Mouse (Mus musculus) embryonic facial prominence, embryonic 14.5 days (tissue): ENCODE data around the gene Rasl2-9. TPM values are rescaled to one million over a fixed set of nuclear protein-coding genes. Genes with fewer than 3 reads are reported as not detected.

ENCODE experiments used
- ATAC-seq: fragments of 200-750 bp; cut with Nextera tagmentation; 2 replicates; pipeline ENCODE4 v1.8.0; 2017; ENCODE audit warnings: low read depth, moderate number of reproducible peaks, moderate TSS enrichment
- DNase-seq: peaks from one replicate; pipeline ENCODE4 v3.0.0-alpha.2; 2015; ENCODE audit warnings: low spot score
- H3K27ac ChIP-seq: fragments of 300-500 bp; sonication (generic); replicated peaks from 2 replicates; pipeline ENCODE4 v1.5.1; 2014; ENCODE audit warnings: low read depth, mild to moderate bottlenecking, low read length, moderate library complexity
- H3K27me3 ChIP-seq: fragments of 300-500 bp; sonication (generic); replicated peaks from 2 replicates; pipeline ENCODE4 v1.6.1; 2014; ENCODE audit warnings: low read length; ENCODE audit not compliant: control insufficient read depth, insufficient read depth
- H3K36me3 ChIP-seq: fragments of 300-500 bp; sonication (generic); 2 replicates; pipeline ENCODE4 v1.6.1; 2014; ENCODE audit warnings: low read length, mixed read lengths; ENCODE audit not compliant: control insufficient read depth, insufficient read depth
- H3K4me1 ChIP-seq: fragments of 300-500 bp; sonication (generic); 2 replicates; pipeline ENCODE4 v1.6.1; 2014; ENCODE audit warnings: antibody characterized with exemption, low read length; ENCODE audit not compliant: control insufficient read depth, insufficient read depth
- H3K4me2 ChIP-seq: fragments of 300-500 bp; sonication (generic); 2 replicates; pipeline ENCODE4 v1.6.1; 2014; ENCODE audit warnings: low read depth, mild to moderate bottlenecking, low read length, moderate library complexity, mixed read lengths
- H3K4me3 ChIP-seq: fragments of 300-500 bp; sonication (generic); 2 replicates; pipeline ENCODE4 v1.5.1; 2014; ENCODE audit warnings: low read depth, mild to moderate bottlenecking, low read length
- H3K9ac ChIP-seq: fragments of 300-500 bp; sonication (generic); 2 replicates; pipeline ENCODE4 v1.6.1; 2014; ENCODE audit warnings: low read depth, mild to moderate bottlenecking, low read length, moderate library complexity, mixed read lengths
- H3K9me3 ChIP-seq: fragments of 300-500 bp; sonication (generic); 2 replicates; pipeline ENCODE4 v1.6.1; 2016; ENCODE audit warnings: low read length; ENCODE audit not compliant: control insufficient read depth
- WGBS: fragments of 180-500 bp; shearing (Covaris S2); extraction: QIAGEN DNeasy Blood & Tissue Kit; methylation state at CpG from one replicate; pipeline ENCODE4 v1.1.7; 2014; 5-methylcytosine and 5-hydroxymethylcytosine counted together
- microRNA-seq: library from miRNA; unstranded; fragments of <30 nt; microRNA quantifications from one replicate; pipeline ENCODE4, GENCODE M21; 2016; ENCODE audit warnings: borderline number of aligned reads
- polyA plus RNA-seq: library from polyadenylated mRNA; unstranded; fragments of >200 nt; fragmentation: Nextera tagmentation; extraction: Ambion mirVana; gene quantifications from 2 replicates; pipeline ENCODE4 v1.2.1, GENCODE M21; 2014

Gene Rasl2-9
- polyA plus RNA-seq, 1 experiment from 2014 or later = 0.22 TPM

DNA sequence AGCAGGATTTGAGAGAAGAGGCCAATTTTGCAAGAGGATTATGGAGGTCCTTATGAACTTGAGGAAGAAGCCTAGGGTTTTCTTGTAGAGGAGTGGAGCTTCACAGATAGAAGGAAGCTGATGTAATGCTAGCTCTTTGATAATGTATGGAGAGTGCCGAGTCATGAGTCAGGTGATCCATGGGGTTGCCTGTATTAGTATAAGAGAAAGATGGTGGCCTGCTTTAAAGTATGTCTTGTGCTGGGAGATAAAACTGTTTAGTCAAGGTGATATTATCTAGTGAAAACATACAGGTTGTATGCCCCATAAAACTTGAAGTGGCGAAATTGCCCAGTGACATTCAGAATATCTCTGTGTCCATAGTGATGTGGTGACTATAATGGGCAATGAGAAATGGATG lies 48.8 kb downstream of the Rasl2-9 start:
- WGBS = 85% methylated on average over 2 of the region's 2 CpGs
- DNase-seq (no peak), ATAC-seq (no peak)
- peaks cover 73% of the 10 kb centered on the region for H3K36me3 ChIP-seq
- no peak overlapping the region for H3K9ac ChIP-seq
- no peaks in the 10 kb centered on the region for H3K27me3 ChIP-seq
- no peak overlapping the region for H3K27ac ChIP-seq
- peaks cover 9% of the 10 kb centered on the region; the same call in 1 of the 2 replicates for H3K4me1 ChIP-seq
- no peak overlapping the region for H3K4me3 ChIP-seq
- H3K9me3 ChIP-seq = no peaks in the 10 kb centered on the region
- H3K4me2 ChIP-seq = no peak overlapping the region

DNA sequence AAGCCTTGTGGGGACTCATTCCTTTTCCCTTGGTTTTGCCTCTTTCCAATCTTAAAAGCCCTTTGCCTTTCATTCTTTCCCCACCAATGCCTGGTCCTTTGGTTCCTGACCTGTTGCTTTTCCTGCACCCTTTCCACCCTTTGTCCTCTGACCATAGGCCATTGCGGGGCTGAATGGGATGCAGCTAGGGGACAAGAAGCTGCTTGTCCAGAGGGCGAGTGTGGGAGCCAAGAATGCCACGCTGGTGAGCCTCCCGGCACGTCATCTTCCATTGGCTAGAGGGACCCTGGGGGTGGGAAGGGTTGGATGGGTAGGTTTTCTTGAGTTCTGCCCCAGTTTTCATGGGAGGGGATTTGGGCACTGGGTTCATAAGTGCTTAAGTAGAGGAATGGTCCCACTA lies 50.8 kb downstream of the Rasl2-9 start:
- no peaks in the 10 kb centered on the region for H3K4me1 ChIP-seq
- no peaks in the 10 kb centered on the region for H3K9me3 ChIP-seq
- H3K27me3 ChIP-seq = no peaks in the 10 kb centered on the region
- peaks cover 89% of the 10 kb centered on the region for H3K36me3 ChIP-seq
- H3K27ac ChIP-seq = no peak overlapping the region
- H3K4me3 ChIP-seq = no peak overlapping the region
- 91% methylated on average over 5 of the region's 5 CpGs for WGBS
- H3K4me2 ChIP-seq = no peak overlapping the region
- DNase-seq = no peak
- no peak for ATAC-seq
- no peak overlapping the region for H3K9ac ChIP-seq

Small RNA genes within 50 kb of the gene (microRNA-seq; reads per million reads assigned to microRNA genes)
- gene Gm26217 = not detected

Other genes with a start within 250 kb of the Rasl2-9 start
- 1.3 and 1.6 TPM in 2 replicates for gene Isoc2a, start 248.8 kb downstream of the Rasl2-9 start, polyA plus RNA-seq
- gene Gm36210, start 219.4 kb downstream of the Rasl2-9 start, polyA plus RNA-seq = 0.35 TPM in 1 of 2 replicates, not detected in the other
- gene Zfp628, start 210.7 kb downstream of the Rasl2-9 start, polyA plus RNA-seq = 3.7 and 4.0 TPM in 2 replicates
- 1.9 and 2.6 TPM in 2 replicates for gene Nat14, start 203.9 kb downstream of the Rasl2-9 start, polyA plus RNA-seq
- 8.1 and 8.7 TPM in 2 replicates for gene Ssc5d, start 200.2 kb downstream of the Rasl2-9 start, polyA plus RNA-seq
- 0.64 and 0.92 TPM in 2 replicates for gene Sbk2, start 161.5 kb downstream of the Rasl2-9 start, polyA plus RNA-seq
- gene Sbk3, start 154.8 kb downstream of the Rasl2-9 start, polyA plus RNA-seq = 0.06 and 0.08 TPM in 2 replicates
- 23.0 and 30.4 TPM in 2 replicates for gene Zfp579, start 129.8 kb downstream of the Rasl2-9 start, polyA plus RNA-seq
- 14.5 and 16.5 TPM in 2 replicates for gene Zfp524, start 111.5 kb downstream of the Rasl2-9 start, polyA plus RNA-seq
- gene Fiz1, start 111.3 kb downstream of the Rasl2-9 start, polyA plus RNA-seq = 31.1 and 32.8 TPM in 2 replicates
- gene Gm44973, start 110.5 kb downstream of the Rasl2-9 start, polyA plus RNA-seq = 1.5 TPM in 1 of 2 replicates, not detected in the other
- 5.3 and 5.8 TPM in 2 replicates for gene Zfp865, start 105.6 kb downstream of the Rasl2-9 start, polyA plus RNA-seq
- 21.6 and 30.7 TPM in 2 replicates for gene Ccdc106, start 105.4 kb downstream of the Rasl2-9 start, polyA plus RNA-seq
- not detected in 2 replicates for gene 4632433K11Rik, start 91.8 kb downstream of the Rasl2-9 start, polyA plus RNA-seq
- gene Zfp784, start 87.5 kb downstream of the Rasl2-9 start, polyA plus RNA-seq = 4.4 and 6.0 TPM in 2 replicates
- 34.9 and 44.1 TPM in 2 replicates for gene Zfp580, start 74.4 kb downstream of the Rasl2-9 start, polyA plus RNA-seq
- gene U2af2, start 63.8 kb downstream of the Rasl2-9 start, polyA plus RNA-seq = 105 and 114 TPM in 2 replicates
- gene Epn1, start 45.7 kb downstream of the Rasl2-9 start, polyA plus RNA-seq = 59.3 and 66.2 TPM in 2 replicates
- gene Rfpl4, start 9.0 kb downstream of the Rasl2-9 start, polyA plus RNA-seq = not detected in 2 replicates
- not detected in 2 replicates for gene Vmn1r55, start 23.7 kb upstream of the Rasl2-9 start, polyA plus RNA-seq
- not detected in 2 replicates for gene Vmn1r56, start 70.8 kb upstream of the Rasl2-9 start, polyA plus RNA-seq
- gene Vmn1r57, start 92.5 kb upstream of the Rasl2-9 start, polyA plus RNA-seq = not detected in 2 replicates
- not detected in 2 replicates for gene Gm5065, start 224.6 kb upstream of the Rasl2-9 start, polyA plus RNA-seq
- gene Nlrp2, start 225.1 kb upstream of the Rasl2-9 start, polyA plus RNA-seq = not detected in 2 replicates